Mouse (Mus musculus): ENCODE data around the gene Nckap5. TPM values are rescaled to one million over a fixed set of nuclear protein-coding genes. Genes with fewer than 3 reads are reported as not detected.

Gene Nckap5
- polyA plus RNA-seq, 1 experiment = 0.09 TPM

GRCm38 (mm10) chr1:126673238-126673637, 157.4 kb downstream of the Nckap5 start:
- no peak for TF ChIP-seq POLR2A (IDR thresholded peaks at IDR 0.05; ENCODE audit: insufficient read depth, low read length)
- TF ChIP-seq EP300 (IDR thresholded peaks at IDR 0.05; ENCODE audit: insufficient read depth, low read depth, low read length) = no peak
- TF ChIP-seq CTCF (IDR thresholded peaks at IDR 0.05; ENCODE audit: low read depth, low read length) = no peak
- Histone ChIP-seq H3K4me3 (ENCODE audit: low read depth, low read length) (no peak overlapping the region), H3K36me3 (ENCODE audit: control insufficient read depth, insufficient read depth, low read length, poor library complexity, severe bottlenecking) (no peaks in the 10 kb centered on the region), H3K9me3 (replicated peaks; ENCODE audit: control insufficient read depth, insufficient read depth, low read length, poor library complexity, severe bottlenecking) (peaks cover 5% of the 10 kb centered on the region; the same call in 1 of the 2 replicates), H3K27me3 (ENCODE audit: control insufficient read depth, insufficient read depth, low read length, poor library complexity, severe bottlenecking) (no peaks in the 10 kb centered on the region), H3K4me1 (ENCODE audit: control insufficient read depth, insufficient read depth, low read length) (no peaks in the 10 kb centered on the region), H3K27ac (ENCODE audit: insufficient read depth, low read length) (no peak overlapping the region), H3K9ac (ENCODE audit: low read depth, poor library complexity, severe bottlenecking) (no peak overlapping the region)

DNA sequence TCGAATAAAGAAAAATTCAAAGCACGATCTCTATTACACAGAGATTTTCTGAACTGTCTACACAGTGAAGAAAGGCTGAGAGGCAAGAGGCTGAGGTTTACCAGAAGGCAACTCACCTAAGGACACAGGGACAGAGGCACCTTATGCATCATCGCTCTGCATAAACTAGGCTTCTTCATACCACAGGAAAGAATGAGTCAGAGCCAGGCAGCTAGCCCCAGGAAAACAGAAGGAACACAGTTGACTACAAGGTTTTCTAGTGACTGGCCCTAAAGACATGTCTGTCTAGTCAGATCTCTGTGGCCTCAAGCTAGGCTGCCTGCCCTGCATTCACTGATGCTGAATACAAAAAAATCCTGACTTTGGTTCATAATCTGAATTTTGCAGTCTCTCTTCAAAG, 160.1 kb downstream of the Nckap5 start:
- H3K4me1 ChIP-seq (ENCODE audit: control insufficient read depth, insufficient read depth, low read length) = no peaks in the 10 kb centered on the region
- no peak overlapping the region for H3K9ac ChIP-seq (ENCODE audit: low read depth, poor library complexity, severe bottlenecking)
- no peak for TF ChIP-seq POLR2A (IDR thresholded peaks at IDR 0.05; ENCODE audit: insufficient read depth, low read length)
- no peaks in the 10 kb centered on the region for H3K27me3 ChIP-seq (ENCODE audit: control insufficient read depth, insufficient read depth, low read length, poor library complexity, severe bottlenecking)
- H3K9me3 ChIP-seq (replicated peaks; ENCODE audit: control insufficient read depth, insufficient read depth, low read length, poor library complexity, severe bottlenecking) = peaks cover 5% of the 10 kb centered on the region; the same call in 1 of the 2 replicates
- H3K4me3 ChIP-seq (ENCODE audit: low read depth, low read length) = no peak overlapping the region
- H3K36me3 ChIP-seq (ENCODE audit: control insufficient read depth, insufficient read depth, low read length, poor library complexity, severe bottlenecking) = no peaks in the 10 kb centered on the region
- no peak overlapping the region for H3K27ac ChIP-seq (ENCODE audit: insufficient read depth, low read length)

DNA sequence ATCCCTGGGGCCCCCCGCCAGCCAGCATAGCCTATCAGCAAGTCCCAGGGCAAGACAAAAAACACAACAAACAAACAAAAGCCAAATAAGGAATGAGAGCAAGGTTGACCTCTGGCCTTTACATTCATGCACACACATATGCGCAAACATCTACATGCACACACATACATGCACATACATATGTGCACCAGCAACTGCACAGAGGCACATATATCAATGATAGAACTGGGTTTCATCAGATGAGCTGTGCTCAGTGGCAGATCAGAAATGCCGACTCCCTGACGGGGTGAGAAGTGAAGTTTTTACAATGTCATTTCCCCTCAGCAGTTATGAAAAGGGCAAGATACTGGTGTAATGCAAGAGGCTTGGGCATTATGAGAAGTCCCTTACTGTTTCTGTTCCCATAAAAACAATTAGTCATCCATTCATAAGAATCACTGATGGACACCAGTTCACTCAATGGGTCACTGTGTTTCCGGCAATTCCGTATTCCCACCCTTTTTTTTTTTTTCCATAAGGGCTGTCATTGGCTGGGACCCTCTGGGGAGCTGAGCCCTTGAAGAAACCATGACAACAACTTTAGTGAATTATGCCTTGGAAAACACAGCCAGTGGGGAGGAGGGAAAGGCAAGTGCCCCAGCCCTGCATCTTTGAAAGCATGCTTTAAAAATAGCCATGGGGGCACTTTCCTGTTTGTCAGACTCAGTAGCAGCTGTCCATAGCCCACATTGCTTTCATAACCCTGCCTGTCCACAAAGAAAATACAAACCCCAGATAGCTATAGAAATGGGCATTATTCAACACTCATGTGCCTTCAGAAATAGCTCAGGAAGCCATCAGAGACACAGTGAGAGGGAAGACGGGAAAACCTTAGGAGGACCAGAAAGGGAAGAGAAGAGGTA, 170.2 kb downstream of the Nckap5 start:
- no peak overlapping the region for H3K4me3 ChIP-seq (ENCODE audit: low read depth, low read length)
- TF ChIP-seq CTCF (IDR thresholded peaks at IDR 0.05; ENCODE audit: low read depth, low read length) = no peak
- TF ChIP-seq POLR2A (IDR thresholded peaks at IDR 0.05; ENCODE audit: insufficient read depth, low read length) = no peak
- no peak for TF ChIP-seq EP300 (IDR thresholded peaks at IDR 0.05; ENCODE audit: insufficient read depth, low read depth, low read length)

GRCm38 (mm10) chr1:126658731-126659130, 171.9 kb downstream of the Nckap5 start:
- TF ChIP-seq POLR2A (IDR thresholded peaks at IDR 0.05; ENCODE audit: insufficient read depth, low read length) (no peak), CTCF (IDR thresholded peaks at IDR 0.05; ENCODE audit: low read depth, low read length) (no peak), EP300 (IDR thresholded peaks at IDR 0.05; ENCODE audit: insufficient read depth, low read depth, low read length) (no peak)
- no peaks in the 10 kb centered on the region for H3K36me3 ChIP-seq (ENCODE audit: control insufficient read depth, insufficient read depth, low read length, poor library complexity, severe bottlenecking)
- no peak overlapping the region for H3K27ac ChIP-seq (ENCODE audit: insufficient read depth, low read length)
- H3K4me1 ChIP-seq (ENCODE audit: control insufficient read depth, insufficient read depth, low read length) = no peaks in the 10 kb centered on the region
- H3K4me3 ChIP-seq (ENCODE audit: low read depth, low read length) = no peak overlapping the region
- no peaks in the 10 kb centered on the region for H3K9me3 ChIP-seq (replicated peaks; ENCODE audit: control insufficient read depth, insufficient read depth, low read length, poor library complexity, severe bottlenecking)
- no peak overlapping the region for H3K9ac ChIP-seq (ENCODE audit: low read depth, poor library complexity, severe bottlenecking)
- no peaks in the 10 kb centered on the region for H3K27me3 ChIP-seq (ENCODE audit: control insufficient read depth, insufficient read depth, low read length, poor library complexity, severe bottlenecking)

More for the DNA sequence above, 170.2 kb downstream of the Nckap5 start:
- no peak overlapping the region for H3K27ac ChIP-seq (ENCODE audit: insufficient read depth, low read length)
- H3K4me1 ChIP-seq (ENCODE audit: control insufficient read depth, insufficient read depth, low read length) = no peaks in the 10 kb centered on the region
- H3K36me3 ChIP-seq (ENCODE audit: control insufficient read depth, insufficient read depth, low read length, poor library complexity, severe bottlenecking) = no peaks in the 10 kb centered on the region
- H3K27me3 ChIP-seq (ENCODE audit: control insufficient read depth, insufficient read depth, low read length, poor library complexity, severe bottlenecking) = no peaks in the 10 kb centered on the region
- H3K9me3 ChIP-seq (replicated peaks; ENCODE audit: control insufficient read depth, insufficient read depth, low read length, poor library complexity, severe bottlenecking) = no peaks in the 10 kb centered on the region
- H3K9ac ChIP-seq (ENCODE audit: low read depth, poor library complexity, severe bottlenecking) = no peak overlapping the region

DNA sequence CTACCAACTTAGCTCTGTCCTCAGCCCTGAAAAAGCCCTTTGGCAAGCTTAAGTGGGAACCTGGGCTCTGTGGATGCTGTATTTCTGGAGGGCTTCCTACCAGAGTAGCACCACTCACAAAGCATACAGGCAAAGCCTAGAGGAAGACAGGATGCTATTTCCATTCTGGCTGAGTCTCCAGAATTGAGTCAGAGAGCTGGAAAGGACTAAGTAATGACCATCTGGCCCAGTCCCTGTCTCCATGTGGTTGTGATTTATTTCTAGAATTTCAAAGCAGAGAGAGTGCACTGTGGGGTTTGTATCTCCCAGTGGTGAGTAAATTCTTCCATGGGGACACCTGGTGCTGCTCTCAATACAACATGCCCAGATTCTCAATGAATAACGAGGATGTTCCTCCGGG, 174.4 kb downstream of the Nckap5 start:
- Histone ChIP-seq H3K4me1 (ENCODE audit: control insufficient read depth, insufficient read depth, low read length) (no peaks in the 10 kb centered on the region), H3K27ac (ENCODE audit: insufficient read depth, low read length) (no peak overlapping the region), H3K9ac (ENCODE audit: low read depth, poor library complexity, severe bottlenecking) (no peak overlapping the region), H3K4me3 (ENCODE audit: low read depth, low read length) (no peak overlapping the region), H3K27me3 (ENCODE audit: control insufficient read depth, insufficient read depth, low read length, poor library complexity, severe bottlenecking) (no peaks in the 10 kb centered on the region), H3K36me3 (ENCODE audit: control insufficient read depth, insufficient read depth, low read length, poor library complexity, severe bottlenecking) (no peaks in the 10 kb centered on the region), H3K9me3 (replicated peaks; ENCODE audit: control insufficient read depth, insufficient read depth, low read length, poor library complexity, severe bottlenecking) (no peaks in the 10 kb centered on the region)
- TF ChIP-seq CTCF (IDR thresholded peaks at IDR 0.05; ENCODE audit: low read depth, low read length) = no peak
- TF ChIP-seq POLR2A (IDR thresholded peaks at IDR 0.05; ENCODE audit: insufficient read depth, low read length) = no peak
- TF ChIP-seq EP300 (IDR thresholded peaks at IDR 0.05; ENCODE audit: insufficient read depth, low read depth, low read length) = no peak

DNA sequence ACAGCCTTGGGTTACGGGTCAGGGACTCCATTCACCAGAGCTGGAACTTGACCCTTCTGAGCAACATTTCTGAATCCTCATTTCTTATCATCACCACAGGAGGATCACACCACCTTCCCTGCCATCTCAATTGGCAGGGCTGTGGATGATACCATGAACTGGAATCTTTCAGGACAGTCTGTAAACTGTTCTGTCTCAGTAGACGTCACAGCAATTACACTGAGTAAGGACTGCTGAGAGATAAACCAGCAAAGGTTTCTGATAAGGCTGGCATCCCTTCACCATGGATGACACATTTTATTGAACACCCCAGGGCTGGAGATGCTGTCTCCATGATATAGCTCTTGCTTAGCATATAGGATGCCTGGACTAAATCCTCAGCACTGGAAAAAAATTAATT, 178.5 kb downstream of the Nckap5 start:
- H3K27ac ChIP-seq (ENCODE audit: insufficient read depth, low read length) = no peak overlapping the region
- H3K4me1 ChIP-seq (ENCODE audit: control insufficient read depth, insufficient read depth, low read length) = no peaks in the 10 kb centered on the region
- H3K9me3 ChIP-seq (replicated peaks; ENCODE audit: control insufficient read depth, insufficient read depth, low read length, poor library complexity, severe bottlenecking) = no peaks in the 10 kb centered on the region
- no peak overlapping the region for H3K9ac ChIP-seq (ENCODE audit: low read depth, poor library complexity, severe bottlenecking)
- H3K4me3 ChIP-seq (ENCODE audit: low read depth, low read length) = no peak overlapping the region
- H3K27me3 ChIP-seq (ENCODE audit: control insufficient read depth, insufficient read depth, low read length, poor library complexity, severe bottlenecking) = no peaks in the 10 kb centered on the region; the same call in 1 of the 2 replicates
- no peak for TF ChIP-seq EP300 (IDR thresholded peaks at IDR 0.05; ENCODE audit: insufficient read depth, low read depth, low read length)
- TF ChIP-seq POLR2A (IDR thresholded peaks at IDR 0.05; ENCODE audit: insufficient read depth, low read length) = no peak
- no peak for TF ChIP-seq CTCF (IDR thresholded peaks at IDR 0.05; ENCODE audit: low read depth, low read length)
- no peaks in the 10 kb centered on the region for H3K36me3 ChIP-seq (ENCODE audit: control insufficient read depth, insufficient read depth, low read length, poor library complexity, severe bottlenecking)

Measured in ES-Bruce4 (cell line).